Mouse (Mus musculus) hindbrain, embryonic 14.5 days (tissue): ENCODE results near the gene Zfp354c. TPM values are rescaled to one million over a fixed set of nuclear protein-coding genes. Genes with fewer than 3 reads are reported as not detected.
A peak's percentile ranks its signal among the peaks of the same experiment; 100 is the strongest.

Source experiments
- ATAC-seq: fragments of 200-750 bp; cut with Nextera tagmentation; 2 replicates; pipeline ENCODE4 v1.8.0; 2017; ENCODE audit warnings: moderate number of reproducible peaks, mild to moderate bottlenecking, moderate TSS enrichment, moderate library complexity; ENCODE audit not compliant: low FRiP score
- DNase-seq: peaks from one replicate; pipeline ENCODE4 v3.0.0-alpha.2; 2015; ENCODE audit warnings: low spot score
- H3K27ac ChIP-seq: fragments of 300-500 bp; sonication (generic); 2 replicates; pipeline ENCODE4 v1.5.1; 2014; ENCODE audit warnings: mild to moderate bottlenecking, moderate library complexity
- H3K27me3 ChIP-seq: fragments of 300-500 bp; sonication (generic); 2 replicates; pipeline ENCODE4 v1.6.1; 2014; ENCODE audit warnings: mild to moderate bottlenecking, low read length, mixed read lengths; ENCODE audit not compliant: control insufficient read depth, insufficient read depth
- H3K36me3 ChIP-seq: fragments of 300-500 bp; sonication (generic); replicated peaks from 2 replicates; pipeline ENCODE4 v1.6.1; 2014; ENCODE audit not compliant: control insufficient read depth, insufficient read depth
- H3K4me1 ChIP-seq: fragments of 300-500 bp; sonication (generic); replicated peaks from 2 replicates; pipeline ENCODE4 v1.6.1; 2014; ENCODE audit warnings: antibody characterized with exemption, low read length, mixed read lengths; ENCODE audit not compliant: control insufficient read depth, insufficient read depth
- H3K4me2 ChIP-seq: fragments of 300-500 bp; sonication (generic); replicated peaks from 2 replicates; pipeline ENCODE4 v1.6.1; 2014; ENCODE audit warnings: mild to moderate bottlenecking, moderate library complexity
- H3K4me3 ChIP-seq: fragments of 300-500 bp; sonication (generic); replicated peaks from 2 replicates; pipeline ENCODE4 v1.5.1; 2014; ENCODE audit warnings: mild to moderate bottlenecking, low read length
- H3K9ac ChIP-seq: fragments of 300-500 bp; sonication (generic); 2 replicates; pipeline ENCODE4 v1.6.1; 2014
- H3K9me3 ChIP-seq: fragments of 300-500 bp; sonication (generic); 2 replicates; pipeline ENCODE4 v1.6.1; 2016; ENCODE audit warnings: low read length; ENCODE audit not compliant: control insufficient read depth
- WGBS: fragments of 180-500 bp; shearing (Covaris S2); extraction: QIAGEN DNeasy Blood & Tissue Kit; methylation state at CpG from one replicate; pipeline ENCODE4 v1.1.7; 2014; 5-methylcytosine and 5-hydroxymethylcytosine counted together
- polyA plus RNA-seq: library from polyadenylated mRNA; unstranded; fragments of >200 nt; fragmentation: Nextera tagmentation; extraction: Ambion mirVana; gene quantifications from 2 replicates; pipeline ENCODE4 v1.2.1, GENCODE M21; 2014

Gene Zfp354c
- 71.9 and 80.9 TPM in 2 replicates for polyA plus RNA-seq

DNA sequence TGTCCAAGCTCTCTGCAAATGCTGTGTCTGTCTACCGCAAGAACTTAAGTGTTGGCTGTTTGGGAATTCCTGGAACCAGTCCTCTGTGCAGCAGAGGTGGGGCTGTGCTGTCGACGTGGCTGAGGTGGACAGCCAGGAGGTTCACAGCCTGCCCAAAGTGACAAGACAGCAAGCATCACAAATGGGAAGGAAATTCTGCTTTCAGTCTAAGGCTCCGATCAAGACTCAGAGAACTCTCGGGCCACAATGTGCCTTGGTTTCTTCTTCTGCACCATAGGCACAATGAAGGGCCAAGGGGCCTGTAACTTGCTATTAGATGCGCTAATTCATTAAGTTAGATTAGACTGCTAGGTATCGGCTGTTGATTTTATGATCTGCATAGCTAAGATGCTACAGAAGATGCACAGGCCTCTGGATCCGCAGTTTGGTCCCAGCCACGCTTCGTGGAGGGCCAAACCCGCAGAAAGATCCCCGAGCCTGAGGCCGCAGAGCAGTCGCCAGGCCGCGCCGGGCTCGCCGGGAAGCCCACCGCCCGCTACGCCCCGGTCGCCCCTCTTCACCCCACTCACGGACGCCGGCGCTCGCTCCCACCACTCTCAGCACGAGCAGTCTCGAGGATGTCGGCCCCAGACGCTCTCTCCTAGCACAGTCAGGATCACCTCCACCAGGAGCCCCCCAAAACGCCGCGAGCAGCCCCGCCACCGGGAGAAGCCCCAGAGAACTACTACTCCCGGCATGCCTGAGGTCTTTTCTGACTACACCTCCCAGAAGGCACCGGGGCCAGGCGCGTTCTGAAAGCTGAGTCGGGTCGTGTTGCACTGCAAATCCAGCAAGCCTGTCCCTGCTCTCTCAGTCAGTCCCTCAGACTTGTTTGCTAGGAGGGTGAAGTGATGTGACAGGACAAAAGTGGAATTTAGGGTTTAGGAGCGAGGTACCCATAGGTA is at the start of gene Zfp354c:
Gene Zfp354c (minus strand): TSS at position 715 of the 944 bp plus-strand sequence.
- no peaks in the 10 kb centered on the region for H3K27me3 ChIP-seq
- H3K9me3 ChIP-seq: 0 out of 2 replicates have a peak, but pooled peaks cover 2% of the 10 kb centered on the region
- peak within 1 kb of the TSS; percentile 69 for H3K27ac ChIP-seq
- DNase-seq (peak; percentile 85), ATAC-seq (peak; percentile 98)
- H3K4me1 ChIP-seq: peaks cover 9% of the 10 kb centered on the region
- 2% methylated on average over 45 of the region's 45 CpGs for WGBS
- peaks cover 37% of the 10 kb centered on the region for H3K36me3 ChIP-seq
- H3K4me3 ChIP-seq: peak within 1 kb of the TSS; percentile 57
- H3K4me2 ChIP-seq: peak within 1 kb of the TSS; percentile 64
- H3K9ac ChIP-seq: peak within 1 kb of the TSS; percentile 73

DNA sequence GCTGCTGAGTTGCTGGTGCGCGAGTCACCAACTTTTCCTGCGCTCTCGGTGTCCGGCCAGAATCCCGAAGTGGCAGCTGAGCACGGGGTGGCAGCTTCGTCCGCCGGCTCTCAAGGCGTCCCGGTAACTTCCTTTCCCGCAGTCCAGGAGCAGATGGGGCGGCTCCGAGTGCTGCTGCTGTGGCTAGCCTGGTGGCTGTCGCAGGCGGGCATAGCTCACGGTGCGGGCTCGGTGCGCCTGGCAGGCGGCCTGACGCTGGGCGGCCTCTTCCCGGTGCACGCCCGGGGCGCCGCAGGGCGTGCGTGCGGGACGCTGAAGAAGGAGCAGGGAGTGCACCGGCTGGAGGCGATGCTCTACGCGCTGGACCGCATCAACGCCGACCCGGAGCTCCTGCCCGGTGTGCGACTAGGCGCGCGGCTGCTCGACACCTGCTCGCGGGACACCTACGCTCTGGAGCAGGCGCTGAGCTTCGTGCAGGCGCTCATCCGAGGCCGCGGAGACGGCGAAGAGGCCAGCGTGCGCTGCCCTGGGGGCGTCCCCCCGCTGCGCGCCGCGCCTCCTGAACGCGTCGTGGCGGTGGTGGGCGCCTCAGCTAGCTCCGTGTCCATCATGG is 23.6 kb upstream of the Zfp354c start:
- Histone ChIP-seq H3K27ac (no peak overlapping the region), H3K4me2 (peak overlapping the region; percentile 95), H3K9ac (peak overlapping the region; percentile 54), H3K27me3 (peaks cover 54% of the 10 kb centered on the region), H3K36me3 (no peaks in the 10 kb centered on the region), H3K9me3 (no peaks in the 10 kb centered on the region), H3K4me1 (peaks cover 7% of the 10 kb centered on the region; the same call in 1 of the 2 replicates), H3K4me3 (peak overlapping the region; percentile 48)
- under 1% methylated on average over 70 of the region's 72 CpGs for WGBS
- DNase-seq (no peak), ATAC-seq (no peak; the same call in 1 of the 2 replicates)

DNA sequence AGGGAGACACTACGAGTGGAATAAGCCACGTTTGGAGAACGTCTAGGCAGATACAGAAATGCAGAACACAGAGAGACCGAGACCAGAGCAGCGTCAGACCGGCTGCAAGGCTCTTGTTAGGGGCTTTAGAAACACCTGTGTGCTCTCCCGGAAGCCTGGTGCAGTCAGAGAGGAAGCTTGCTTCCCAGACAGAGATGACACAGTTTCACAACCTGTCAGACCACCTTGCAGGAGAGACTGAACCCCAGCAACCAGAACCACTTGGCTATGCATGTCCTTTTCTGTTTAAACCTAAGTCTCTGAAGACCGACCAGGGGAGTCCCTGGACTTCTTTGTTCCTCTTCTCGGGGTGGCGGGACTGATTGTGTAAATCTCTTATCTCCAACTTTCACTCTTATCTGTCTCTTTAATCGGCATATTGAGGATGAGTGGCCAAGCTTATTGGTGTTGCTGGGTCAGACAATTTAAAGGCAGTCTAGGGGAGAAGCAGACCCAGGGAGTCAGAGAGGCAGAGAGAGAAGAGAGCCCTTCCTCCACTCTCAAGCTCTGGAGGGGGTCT is 22.7 kb upstream of the Zfp354c start, which contains the start of gene Grm6:
Gene Grm6 (plus strand): TSS at position 509 of the 559 bp plus-strand sequence.
- 3% methylated on average over 11 of the region's 11 CpGs for WGBS
- no peak for DNase-seq

DNA sequence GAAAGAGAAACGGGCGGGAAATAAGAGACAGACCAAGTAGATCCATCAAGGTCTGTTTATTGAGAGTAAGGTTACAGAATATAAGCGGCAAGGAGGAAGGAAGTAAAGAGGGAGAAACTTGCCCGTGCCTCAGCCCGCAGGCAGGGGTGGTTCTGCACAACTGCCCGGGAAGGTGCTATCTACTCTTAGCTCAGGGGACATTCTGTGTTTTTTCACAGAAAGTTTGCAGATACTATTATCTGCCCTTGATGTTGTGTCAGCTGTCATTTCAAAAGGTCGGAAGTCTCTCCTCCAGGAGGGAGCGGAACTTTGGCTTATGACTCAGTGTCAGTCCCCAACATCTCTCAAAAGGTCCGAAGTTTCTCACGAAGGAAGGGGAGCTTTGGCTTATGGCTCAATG is 21.8 kb upstream of the Zfp354c start:
- H3K27me3 ChIP-seq: peaks cover 54% of the 10 kb centered on the region
- H3K9me3 ChIP-seq: no peaks in the 10 kb centered on the region
- no peak for ATAC-seq
- no peak overlapping the region for H3K27ac ChIP-seq
- no peak overlapping the region for H3K4me3 ChIP-seq
- no peak overlapping the region for H3K4me2 ChIP-seq
- no peaks in the 10 kb centered on the region for H3K36me3 ChIP-seq
- DNase-seq: no peak
- H3K9ac ChIP-seq: no peak overlapping the region
- 10% methylated on average over 10 of the region's 10 CpGs for WGBS
- peaks cover 7% of the 10 kb centered on the region; the same call in 1 of the 2 replicates for H3K4me1 ChIP-seq

More for the DNA sequence above, 22.7 kb upstream of the Zfp354c start, which contains the start of gene Grm6:
- no peaks in the 10 kb centered on the region for H3K9me3 ChIP-seq
- H3K4me2 ChIP-seq: peak within 1 kb of the TSS; percentile 95
- H3K36me3 ChIP-seq: no peaks in the 10 kb centered on the region
- peaks cover 54% of the 10 kb centered on the region for H3K27me3 ChIP-seq
- H3K9ac ChIP-seq: peak within 1 kb of the TSS; percentile 54
- no peak within 1 kb of the TSS for H3K27ac ChIP-seq
- peak within 1 kb of the TSS; percentile 48 for H3K4me3 ChIP-seq
- H3K4me1 ChIP-seq: peaks cover 7% of the 10 kb centered on the region; the same call in 1 of the 2 replicates
- no peak for ATAC-seq

DNA sequence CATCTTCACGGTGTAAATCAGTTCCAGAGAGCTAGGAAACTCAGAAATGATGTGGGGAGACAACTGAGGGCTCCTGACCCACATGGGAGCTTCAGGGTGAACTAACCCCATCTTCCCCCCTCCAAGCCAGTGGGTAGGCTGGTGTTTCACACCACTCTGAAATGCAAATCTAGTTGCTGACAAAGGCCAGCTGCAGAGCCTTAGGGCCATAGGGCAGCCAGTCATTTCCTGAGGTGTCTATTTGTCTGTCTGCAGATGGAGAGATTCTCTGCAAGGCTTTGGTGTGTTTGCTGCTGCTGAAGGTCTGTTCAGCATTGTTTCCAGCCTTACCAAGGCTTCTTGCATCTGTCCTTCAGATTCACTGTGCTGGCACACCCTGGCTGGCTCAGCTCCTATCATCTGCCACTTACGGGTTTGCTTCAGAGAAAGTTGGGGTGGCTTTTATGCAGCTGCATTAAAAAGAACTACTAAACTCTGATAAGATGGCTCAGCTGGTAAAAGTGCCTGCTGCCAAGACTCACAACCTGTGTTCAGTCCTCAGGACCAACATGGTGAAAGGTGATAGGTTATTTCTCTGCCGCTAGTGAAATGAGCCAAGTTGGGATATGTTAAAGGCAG is 21.1 kb upstream of the Zfp354c start:
- DNase-seq (no peak), ATAC-seq (no peak)
- 42% methylated on average over 3 of the region's 3 CpGs for WGBS
- H3K27me3 ChIP-seq: peaks cover 54% of the 10 kb centered on the region
- no peak overlapping the region for H3K4me2 ChIP-seq
- no peak overlapping the region for H3K27ac ChIP-seq
- H3K4me3 ChIP-seq: no peak overlapping the region
- no peaks in the 10 kb centered on the region for H3K36me3 ChIP-seq
- no peaks in the 10 kb centered on the region for H3K9me3 ChIP-seq
- no peak overlapping the region for H3K9ac ChIP-seq
- peaks cover 7% of the 10 kb centered on the region; the same call in 1 of the 2 replicates for H3K4me1 ChIP-seq

DNA sequence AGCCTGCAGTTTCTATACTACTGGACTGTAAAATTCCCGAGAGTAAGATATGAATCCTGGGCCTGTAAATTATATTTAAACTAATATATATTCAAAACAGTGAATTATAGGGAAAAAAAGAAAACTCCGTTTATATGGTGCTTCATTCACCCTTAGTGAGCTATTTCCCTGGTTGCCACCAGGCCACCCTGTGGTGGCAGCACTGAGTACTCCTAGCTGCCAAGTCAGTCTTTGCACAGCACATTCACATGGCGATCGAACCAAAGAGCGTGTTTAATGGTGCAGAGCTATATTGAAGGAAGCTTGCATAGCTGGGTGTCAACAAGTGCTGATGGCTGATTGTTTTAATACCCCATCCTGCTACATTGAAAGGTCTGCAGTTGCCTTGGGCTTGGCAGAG is 19.5 kb upstream of the Zfp354c start:
- peaks cover 40% of the 10 kb centered on the region for H3K27me3 ChIP-seq
- H3K27ac ChIP-seq: no peak overlapping the region
- no peak overlapping the region for H3K4me3 ChIP-seq
- H3K36me3 ChIP-seq: no peaks in the 10 kb centered on the region
- DNase-seq (no peak), ATAC-seq (no peak)
- H3K4me2 ChIP-seq: no peak overlapping the region
- H3K9ac ChIP-seq: no peak overlapping the region
- H3K4me1 ChIP-seq: peaks cover 7% of the 10 kb centered on the region; the same call in 1 of the 2 replicates
- 64% methylated on average over 5 of the region's 5 CpGs for WGBS
- no peaks in the 10 kb centered on the region for H3K9me3 ChIP-seq

DNA sequence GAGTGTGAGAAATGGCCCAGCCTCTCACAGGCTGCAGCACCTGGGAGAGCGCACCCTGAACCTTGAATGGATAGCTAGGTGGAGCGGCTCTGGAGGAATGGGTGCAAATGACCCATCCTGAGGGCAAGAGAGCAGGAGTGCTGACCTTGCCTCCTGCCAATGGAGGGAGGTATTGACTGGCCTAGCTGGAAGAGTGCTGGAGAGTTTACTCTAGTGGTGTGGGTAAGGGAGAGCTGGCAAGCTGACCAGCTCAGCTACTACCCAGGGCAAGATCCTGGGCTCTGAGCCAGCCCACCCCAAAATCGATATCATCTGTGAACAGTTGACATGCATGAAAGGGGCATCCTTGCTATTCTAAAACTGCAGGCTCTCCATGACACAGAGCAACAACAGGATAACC is 18.4 kb upstream of the Zfp354c start:
- peaks cover 30% of the 10 kb centered on the region for H3K27me3 ChIP-seq
- no peaks in the 10 kb centered on the region for H3K9me3 ChIP-seq
- peaks cover 2% of the 10 kb centered on the region for H3K4me1 ChIP-seq
- H3K4me2 ChIP-seq: no peak overlapping the region
- 91% methylated on average over 3 of the region's 3 CpGs for WGBS
- DNase-seq (no peak), ATAC-seq (no peak)
- H3K36me3 ChIP-seq: no peaks in the 10 kb centered on the region
- H3K9ac ChIP-seq: no peak overlapping the region
- no peak overlapping the region for H3K4me3 ChIP-seq
- no peak overlapping the region for H3K27ac ChIP-seq

DNA sequence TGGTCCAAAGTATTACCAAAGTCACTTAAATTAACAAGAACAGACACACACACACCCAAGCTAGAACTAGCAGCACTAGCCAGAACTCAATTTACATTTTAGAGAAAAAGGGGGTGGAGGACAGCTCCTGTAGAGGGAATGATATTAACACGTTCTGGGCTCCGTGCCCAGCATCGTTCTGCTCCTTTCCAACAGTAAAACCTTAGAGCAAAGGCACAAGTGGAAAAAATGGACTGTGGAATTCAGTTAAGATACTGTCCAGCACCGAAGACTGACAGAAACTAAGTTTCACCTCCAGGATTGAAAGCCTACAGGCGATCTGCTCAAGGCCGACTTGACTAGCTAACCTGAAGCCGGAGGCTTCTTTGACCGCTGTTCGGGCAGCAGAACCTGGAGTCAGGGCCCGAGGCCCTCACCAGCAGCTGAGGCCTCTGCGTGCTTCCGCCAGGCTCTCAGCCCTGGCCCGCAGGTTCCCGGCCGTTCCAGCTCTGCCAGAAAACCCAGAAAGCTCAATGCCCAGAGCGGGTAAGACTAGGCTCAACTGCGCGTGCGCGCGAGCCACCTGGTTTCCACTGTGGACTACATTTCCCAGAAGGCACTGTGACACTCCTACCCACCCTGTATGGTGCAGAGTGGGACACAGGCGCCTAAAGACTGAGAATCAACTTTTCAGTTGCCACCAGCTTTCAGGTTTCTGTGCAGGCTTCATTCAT is 13.7 kb upstream of the Zfp354c start, which contains the start of gene Zfp879:
Gene Zfp879 (minus strand): TSS at position 530 of the 713 bp plus-strand sequence.
- Histone ChIP-seq H3K36me3 (no peaks in the 10 kb centered on the region), H3K4me3 (peak within 1 kb of the TSS; percentile 40), H3K27me3 (no peaks in the 10 kb centered on the region), H3K4me2 (peak within 1 kb of the TSS; percentile 74), H3K9me3 (no peaks in the 10 kb centered on the region), H3K9ac (peak within 1 kb of the TSS; percentile 74), H3K27ac (peak within 1 kb of the TSS; percentile 78), H3K4me1 (peaks cover 7% of the 10 kb centered on the region)
- ATAC-seq (peak; percentile 97), DNase-seq (peak; percentile 96)
- WGBS: 22% methylated on average over 22 of the region's 22 CpGs
